Mouse (Mus musculus) forebrain, postnatal 0 days (tissue): ENCODE measurements around the gene Mt1. TPM values are rescaled to one million over a fixed set of nuclear protein-coding genes. Genes with fewer than 3 reads are reported as not detected.
"Not testable (repeated sequence)": the region's sequence is repeated elsewhere in the genome, so short reads cannot be mapped to it uniquely, and the experiment has no call there.

Source experiments
- ATAC-seq: fragments of 200-750 bp; cut with Nextera tagmentation; 2 replicates; pipeline ENCODE4 v1.8.0; 2017; ENCODE audit warnings: mild to moderate bottlenecking, moderate library complexity
- DNase-seq: peaks from one replicate; pipeline ENCODE4 v3.0.0-alpha.2; 2015
- H3K27ac ChIP-seq: fragments of 300-500 bp; sonication (generic); 2 replicates; pipeline ENCODE4 v1.5.1; 2014; ENCODE audit warnings: low read depth, mild to moderate bottlenecking, antibody characterized with exemption, low read length, moderate library complexity, mixed read lengths
- H3K27me3 ChIP-seq: fragments of 300-500 bp; sonication (generic); 2 replicates; pipeline ENCODE4 v1.6.1; 2014; ENCODE audit warnings: mild to moderate bottlenecking, low read length, mixed read lengths; ENCODE audit not compliant: insufficient read depth
- H3K36me3 ChIP-seq: fragments of 300-500 bp; sonication (generic); 2 replicates; pipeline ENCODE4 v1.6.1; 2014; ENCODE audit warnings: mild to moderate bottlenecking, moderate library complexity; ENCODE audit not compliant: insufficient read depth
- H3K4me1 ChIP-seq: fragments of 300-500 bp; sonication (generic); 2 replicates; pipeline ENCODE4 v1.6.1; 2014; ENCODE audit warnings: antibody characterized with exemption; ENCODE audit not compliant: insufficient read depth
- H3K4me2 ChIP-seq: fragments of 300-500 bp; sonication (generic); 2 replicates; pipeline ENCODE4 v1.6.1; 2014; ENCODE audit warnings: low read depth, mild to moderate bottlenecking, moderate library complexity
- H3K4me3 ChIP-seq: fragments of 300-500 bp; sonication (generic); 2 replicates; pipeline ENCODE4 v1.5.1; 2014; ENCODE audit warnings: low read depth, low read length, mixed read lengths
- H3K9ac ChIP-seq: fragments of 300-500 bp; sonication (generic); 2 replicates; pipeline ENCODE4 v1.6.1; 2014; ENCODE audit warnings: mild to moderate bottlenecking
- H3K9me3 ChIP-seq: fragments of 300-500 bp; sonication (generic); 2 replicates; pipeline ENCODE4 v1.6.1; 2016; ENCODE audit warnings: low read length
- CTCF ChIP-seq: sonication (generic); IDR thresholded peaks from 2 replicates; pipeline ENCODE4 v1.5.1; 2016; ENCODE audit warnings: antibody characterized with exemption, control low read depth, low read depth
- WGBS: fragments of 180-500 bp; shearing (Covaris S2); extraction: QIAGEN DNeasy Blood & Tissue Kit; methylation state at CpG from one replicate; pipeline ENCODE4 v1.1.7; 2014; 5-methylcytosine and 5-hydroxymethylcytosine counted together
- polyA plus RNA-seq: library from polyadenylated mRNA; unstranded; fragments of >200 nt; fragmentation: Nextera tagmentation; extraction: Ambion mirVana; gene quantifications from 2 replicates; pipeline ENCODE4 v1.2.1, GENCODE M21; 2015
- total RNA-seq: library from RNA; depleted of rRNA; stranded (reverse); fragments of >200 nt; gene quantifications from 2 replicates; pipeline ENCODE4 v1.2.3, GENCODE M21; 2014

Gene Mt1
- total and polyA plus RNA-seq, 2 experiments from 2014 or later, result 411 to 418 TPM

DNA sequence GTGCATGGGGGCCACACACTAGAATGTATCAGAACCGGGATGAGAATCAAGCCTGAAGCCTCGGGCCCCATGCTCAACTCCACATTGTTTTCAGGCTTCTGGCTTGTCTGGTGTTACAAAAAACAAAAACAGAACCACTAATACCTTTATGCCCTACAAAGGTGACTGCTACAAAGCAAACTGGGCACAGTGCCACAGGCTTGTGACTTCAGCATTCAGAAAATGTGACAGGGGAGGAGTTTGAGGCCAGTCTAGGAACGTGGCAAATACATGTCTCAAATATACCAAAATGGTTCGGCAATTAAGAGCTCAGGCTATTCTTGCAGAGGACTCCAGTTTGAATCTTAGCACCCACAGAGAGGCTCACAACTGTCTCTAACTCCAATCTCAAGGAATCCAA, 22.8 kb upstream of the Mt1 start:
- no peak overlapping the region for H3K9ac ChIP-seq
- no peak overlapping the region for H3K4me3 ChIP-seq
- ATAC-seq (no peak), DNase-seq (no peak)
- H3K4me1 ChIP-seq, result peaks cover 8% of the 10 kb centered on the region; the same call in 1 of the 2 replicates
- no peaks in the 10 kb centered on the region for H3K9me3 ChIP-seq
- 32% methylated on average over 4 of the region's 4 CpGs for WGBS
- no peak for TF ChIP-seq CTCF
- H3K27me3 ChIP-seq, result no peaks in the 10 kb centered on the region
- no peak overlapping the region for H3K4me2 ChIP-seq
- H3K36me3 ChIP-seq, result no peaks in the 10 kb centered on the region
- H3K27ac ChIP-seq, result peak overlapping the region; percentile 5; the same call in 1 of the 2 replicates

DNA sequence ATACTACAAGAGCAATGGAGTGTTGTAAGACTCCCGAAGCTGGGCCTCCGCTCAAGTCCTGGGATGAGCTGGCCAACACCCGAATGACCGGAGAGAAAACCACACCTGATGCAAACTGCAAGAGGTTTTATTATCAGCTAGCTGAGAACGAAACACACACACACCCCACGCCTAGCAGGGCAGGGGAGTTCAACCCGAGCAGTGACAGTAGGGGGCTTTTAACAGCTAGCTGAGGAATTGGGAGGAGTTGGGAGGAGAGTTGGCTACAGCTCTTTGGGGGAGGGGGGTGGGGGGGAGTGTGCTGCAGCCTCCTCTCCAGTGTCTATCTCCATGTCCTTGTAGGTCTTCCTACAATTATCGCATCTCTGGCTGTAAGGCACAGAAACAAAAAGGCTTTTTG, 13.1 kb upstream of the Mt1 start:
- H3K4me2 ChIP-seq, H3K27me3 ChIP-seq, ATAC-seq, H3K36me3 ChIP-seq, H3K27ac ChIP-seq, H3K9ac ChIP-seq, H3K9me3 ChIP-seq, H3K4me1 ChIP-seq, H3K4me3 ChIP-seq, DNase-seq: not testable (repeated sequence)
- WGBS, result 75% methylated on average over 8 of the region's 8 CpGs

DNA sequence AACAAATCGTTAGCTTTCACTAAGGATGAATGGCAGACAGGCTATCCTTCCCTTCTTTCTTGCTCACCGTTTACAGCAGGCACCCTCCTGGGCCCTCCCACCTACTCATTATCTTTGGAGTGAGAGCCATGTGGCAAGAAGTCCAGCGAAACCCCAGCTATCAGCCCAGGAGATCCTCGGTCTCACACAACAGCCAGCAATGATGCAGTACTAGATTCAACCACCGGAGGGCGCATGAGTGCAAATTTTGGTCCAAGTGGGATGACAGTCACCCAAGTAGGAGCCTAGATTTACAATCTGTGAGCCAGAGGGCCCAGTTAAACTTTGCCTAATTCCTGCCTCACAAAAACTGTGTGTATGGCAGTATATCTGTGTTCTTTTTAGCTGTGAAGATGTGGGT, 11.6 kb upstream of the Mt1 start:
- H3K9ac ChIP-seq, result no peak overlapping the region
- H3K36me3 ChIP-seq, result no peaks in the 10 kb centered on the region
- no peak overlapping the region for H3K27ac ChIP-seq
- peak; percentile 72 for ATAC-seq
- H3K4me3 ChIP-seq, result no peak overlapping the region
- H3K4me2 ChIP-seq, result peak overlapping the region; percentile 33; the same call in 1 of the 2 replicates
- peak; percentile 95 for TF ChIP-seq CTCF
- H3K4me1 ChIP-seq, result no peaks in the 10 kb centered on the region
- 2% methylated on average over 6 of the region's 6 CpGs for WGBS
- H3K27me3 ChIP-seq, result peaks cover 8% of the 10 kb centered on the region; the same call in 1 of the 2 replicates
- H3K9me3 ChIP-seq, result no peaks in the 10 kb centered on the region
- peak; percentile 94 for DNase-seq

DNA sequence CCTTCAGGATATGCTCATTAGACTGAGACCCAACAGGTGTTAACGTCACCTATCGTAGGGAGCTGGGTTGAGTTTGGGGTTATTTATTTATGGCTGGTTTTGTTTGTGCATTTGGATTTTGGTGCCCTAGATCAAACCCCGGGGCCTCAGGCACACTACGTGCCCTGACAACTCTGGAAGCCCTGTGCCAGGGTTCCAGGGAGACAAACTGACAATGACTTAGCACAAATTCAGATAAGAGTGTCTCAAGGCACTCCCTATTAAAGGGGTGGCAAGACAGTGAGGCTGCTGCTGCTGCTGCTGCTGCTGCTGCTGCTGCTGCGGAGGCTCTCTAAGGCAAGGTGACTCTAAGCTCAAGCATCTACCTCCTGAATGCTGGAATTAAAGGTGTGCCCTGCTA, 9.3 kb upstream of the Mt1 start:
- WGBS, result 91% methylated on average over 5 of the region's 5 CpGs
- no peak overlapping the region for H3K4me2 ChIP-seq
- H3K27ac ChIP-seq, result no peak overlapping the region
- no peak for ATAC-seq
- DNase-seq, result no peak
- H3K27me3 ChIP-seq, result peaks cover 8% of the 10 kb centered on the region; the same call in 1 of the 2 replicates
- H3K9ac ChIP-seq, result no peak overlapping the region
- 0 out of 2 replicates have a peak, but pooled peaks cover 3% of the 10 kb centered on the region for H3K4me1 ChIP-seq
- no peak overlapping the region for H3K4me3 ChIP-seq
- no peaks in the 10 kb centered on the region for H3K36me3 ChIP-seq
- TF ChIP-seq CTCF, result no peak
- H3K9me3 ChIP-seq, result no peaks in the 10 kb centered on the region

DNA sequence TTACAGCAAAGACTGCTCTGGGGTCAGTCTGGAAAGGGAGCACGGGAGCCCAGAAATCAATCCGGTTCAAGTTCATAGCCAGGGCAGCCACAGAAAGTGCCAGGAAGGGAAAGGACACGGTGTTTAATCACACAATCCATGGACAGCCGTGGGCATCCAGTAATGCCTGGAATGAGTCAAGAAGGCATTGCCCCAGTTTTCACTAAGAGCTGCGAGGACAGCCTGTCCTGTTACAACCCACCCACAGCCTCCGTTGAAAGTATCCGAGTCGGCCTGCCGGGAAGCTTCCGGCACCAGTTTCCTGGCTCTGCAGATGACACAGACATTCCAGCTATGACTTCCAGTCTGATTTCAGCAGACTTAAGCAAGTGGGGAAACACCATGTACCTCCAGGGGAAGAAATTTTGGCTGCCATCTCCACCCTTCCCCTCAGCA, 7.5 kb upstream of the Mt1 start:
- DNase-seq (no peak), ATAC-seq (no peak)
- Histone ChIP-seq H3K9me3 (no peaks in the 10 kb centered on the region), H3K4me2 (peak overlapping the region; percentile 91; the same call in 1 of the 2 replicates), H3K27me3 (peaks cover 8% of the 10 kb centered on the region; the same call in 1 of the 2 replicates), H3K4me3 (no peak overlapping the region; the same call in 1 of the 2 replicates), H3K4me1 (0 out of 2 replicates have a peak, but pooled peaks cover 3% of the 10 kb centered on the region), H3K9ac (peak overlapping the region; percentile 60; the same call in 1 of the 2 replicates), H3K27ac (no peak overlapping the region), H3K36me3 (no peaks in the 10 kb centered on the region)
- no peak for TF ChIP-seq CTCF
- 55% methylated on average over 10 of the region's 10 CpGs for WGBS

GRCm38 (mm10) chr8:94172075-94172808, 6.6 kb upstream of the Mt1 start, which contains the start of gene Mt2:
TSS of gene Mt2 (plus strand) at chr8:94172664.
- no peak for TF ChIP-seq CTCF
- H3K9me3 ChIP-seq, result no peaks in the 10 kb centered on the region
- peak within 1 kb of the TSS; percentile 91 for H3K4me2 ChIP-seq
- 0 out of 2 replicates have a peak, but pooled peaks cover 3% of the 10 kb centered on the region for H3K4me1 ChIP-seq
- H3K4me3 ChIP-seq, result peak within 1 kb of the TSS; percentile 45
- H3K36me3 ChIP-seq, result no peaks in the 10 kb centered on the region
- peak within 1 kb of the TSS; percentile 57 for H3K27ac ChIP-seq
- DNase-seq, result peak; percentile 66
- 1% methylated on average over 51 of the region's 56 CpGs for WGBS
- peak; percentile 86 for ATAC-seq
- peak within 1 kb of the TSS; percentile 60 for H3K9ac ChIP-seq
- H3K27me3 ChIP-seq, result peaks cover 8% of the 10 kb centered on the region; the same call in 1 of the 2 replicates
